Mouse (Mus musculus) thymus, postnatal 4 days (tissue): ENCODE data around the gene Adcyap1r1.

Experiments used
- DNase-seq: peaks from one replicate; pipeline ENCODE4 v3.0.0; 2021

Gene Adcyap1r1

DNA sequence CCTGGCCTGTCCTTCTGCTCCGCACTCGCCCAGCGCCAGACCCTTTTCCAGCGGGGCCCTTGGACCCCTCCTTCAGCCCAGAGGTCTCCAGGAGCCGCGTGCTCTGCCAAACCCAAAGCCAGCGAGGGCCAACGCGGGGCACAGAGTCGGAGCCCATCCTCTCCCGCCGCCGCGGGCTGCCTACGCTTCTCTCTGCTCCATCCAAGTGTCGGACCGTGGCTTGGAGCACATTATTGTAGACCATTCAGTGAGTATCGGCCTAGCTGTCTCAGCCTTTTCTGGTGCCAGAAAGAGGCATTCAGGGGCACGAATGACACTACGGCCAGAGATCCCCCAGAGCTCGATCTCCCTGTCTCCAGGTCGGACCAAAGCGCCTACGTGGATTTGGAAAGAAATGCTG, 603 bp downstream of the Adcyap1r1 start:
- DNase-seq = no peak

DNA sequence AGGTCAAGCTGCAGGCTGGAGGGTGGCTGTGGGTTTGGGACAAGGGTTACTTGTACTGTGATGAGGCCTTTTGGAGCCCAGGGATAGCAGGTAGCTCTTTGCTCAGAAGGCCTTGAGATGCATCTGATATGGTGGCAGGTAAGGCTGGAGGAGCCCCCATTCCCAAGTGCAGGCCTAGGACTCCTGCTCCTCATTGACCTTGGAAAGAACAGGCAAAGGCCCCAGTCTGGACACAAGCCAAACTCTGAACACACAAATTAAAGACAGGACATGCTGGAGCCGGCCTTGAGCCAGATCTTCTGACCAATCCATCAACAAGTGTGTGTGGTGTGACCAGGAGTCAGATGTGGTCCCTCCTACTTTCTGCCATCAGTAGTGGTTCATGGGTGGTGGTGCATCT, 1.8 kb downstream of the Adcyap1r1 start:
- DNase-seq = no peak

GRCm38 (mm10) chr6:55455641-55456040, 3.9 kb downstream of the Adcyap1r1 start:
- no peak for DNase-seq

DNA sequence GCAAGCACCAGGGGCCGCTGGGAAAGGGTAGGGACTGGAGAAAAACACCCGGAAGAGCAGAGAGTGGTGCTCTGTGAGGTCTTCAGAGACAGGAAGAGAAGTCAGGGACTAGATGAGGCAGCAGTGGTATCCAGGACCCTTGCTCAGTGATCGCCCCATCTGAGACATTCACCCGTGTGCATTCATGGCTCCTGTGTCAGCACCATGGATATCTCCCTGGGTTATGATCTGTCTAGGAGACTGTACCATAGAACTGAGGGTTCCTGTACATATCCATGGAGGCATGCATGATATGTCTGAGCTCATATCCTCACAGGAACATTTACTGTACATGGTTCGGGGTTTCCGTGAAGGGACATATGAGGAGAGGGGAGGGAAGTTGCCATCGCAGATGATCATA, 5.9 kb downstream of the Adcyap1r1 start:
- DNase-seq = no peak

GRCm38 (mm10) chr6:55458156-55458555, 6.4 kb downstream of the Adcyap1r1 start:
- no peak for DNase-seq

- no peak for DNase-seq
Measured at GRCm38 (mm10) chr6:55459545-55460397, 8.0 kb downstream of the Adcyap1r1 start.

GRCm38 (mm10) chr6:55461141-55461540, 9.4 kb downstream of the Adcyap1r1 start:
- DNase-seq = peak; percentile 36

DNA sequence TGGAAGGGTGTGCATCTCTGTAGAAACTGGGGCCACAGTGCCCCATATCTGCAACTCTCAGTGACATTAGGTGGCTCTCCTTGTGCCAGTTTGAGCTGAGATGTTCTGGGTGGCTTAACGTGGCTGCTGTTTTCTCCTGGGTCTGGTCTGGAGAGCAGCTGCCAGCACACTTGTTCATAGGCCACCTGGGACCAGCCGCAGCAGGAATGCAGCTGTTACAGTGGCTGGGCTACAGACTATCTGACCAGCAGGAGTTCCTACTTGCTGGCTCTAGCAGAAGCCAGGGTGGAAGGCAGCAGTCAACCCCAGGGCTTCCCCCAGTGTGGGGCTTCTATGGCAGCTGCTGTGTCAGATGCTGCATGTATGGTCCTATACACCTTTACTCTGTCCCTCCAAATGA, 9.9 kb downstream of the Adcyap1r1 start:
- no peak for DNase-seq

- no peak for DNase-seq
Measured at GRCm38 (mm10) chr6:55462394-55462793, 10.6 kb downstream of the Adcyap1r1 start.

DNA sequence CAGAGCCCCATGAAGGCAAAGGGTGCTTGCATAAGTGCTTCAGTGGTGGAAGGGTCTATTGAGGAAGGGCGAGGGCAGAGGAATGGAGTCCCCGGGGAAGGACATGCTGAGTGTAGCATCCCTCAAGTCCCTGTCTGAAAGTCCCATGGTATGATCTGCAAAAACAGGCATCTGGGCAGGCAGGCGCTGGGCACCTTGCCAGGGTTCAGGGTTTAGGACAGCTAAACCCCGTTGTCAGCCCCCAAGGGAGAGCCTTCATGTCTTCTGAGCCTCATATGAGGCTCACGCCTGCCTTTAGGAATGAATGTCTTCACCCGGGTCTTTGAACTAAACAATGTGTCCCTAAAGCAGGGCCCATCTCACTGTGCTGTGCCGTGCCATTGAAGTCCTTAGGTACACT, 12.2 kb downstream of the Adcyap1r1 start:
- no peak for DNase-seq

- no peak for DNase-seq
Measured at GRCm38 (mm10) chr6:55465311-55465710, 13.5 kb downstream of the Adcyap1r1 start.

GRCm38 (mm10) chr6:55466301-55466761, 14.6 kb downstream of the Adcyap1r1 start:
- no peak for DNase-seq

- DNase-seq = no peak
Measured at GRCm38 (mm10) chr6:55470691-55471090, 18.9 kb downstream of the Adcyap1r1 start.

DNA sequence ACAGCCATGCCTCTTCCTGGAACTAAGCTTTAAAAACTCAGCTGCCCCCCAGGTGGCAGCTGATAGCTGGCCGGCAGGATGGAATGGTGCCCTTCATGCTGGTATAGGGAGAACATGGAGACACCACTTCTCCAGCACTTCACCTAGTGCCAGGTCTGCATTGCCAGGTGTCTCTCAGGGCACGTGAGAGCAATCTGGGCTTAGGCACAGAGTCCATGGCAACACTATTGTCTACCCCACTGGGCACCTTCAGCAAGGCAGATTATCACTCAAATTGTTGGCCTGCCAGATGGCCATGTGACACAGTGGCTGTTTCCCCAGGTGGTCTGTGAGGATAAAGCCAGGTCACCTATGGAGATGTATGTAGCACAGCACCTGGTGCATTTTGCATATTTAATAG, 20.6 kb downstream of the Adcyap1r1 start:
- DNase-seq = no peak

- no peak for DNase-seq
Measured at GRCm38 (mm10) chr6:55480988-55481387, 29.2 kb downstream of the Adcyap1r1 start.

GRCm38 (mm10) chr6:55482471-55482870, 30.7 kb downstream of the Adcyap1r1 start:
- no peak for DNase-seq

DNA sequence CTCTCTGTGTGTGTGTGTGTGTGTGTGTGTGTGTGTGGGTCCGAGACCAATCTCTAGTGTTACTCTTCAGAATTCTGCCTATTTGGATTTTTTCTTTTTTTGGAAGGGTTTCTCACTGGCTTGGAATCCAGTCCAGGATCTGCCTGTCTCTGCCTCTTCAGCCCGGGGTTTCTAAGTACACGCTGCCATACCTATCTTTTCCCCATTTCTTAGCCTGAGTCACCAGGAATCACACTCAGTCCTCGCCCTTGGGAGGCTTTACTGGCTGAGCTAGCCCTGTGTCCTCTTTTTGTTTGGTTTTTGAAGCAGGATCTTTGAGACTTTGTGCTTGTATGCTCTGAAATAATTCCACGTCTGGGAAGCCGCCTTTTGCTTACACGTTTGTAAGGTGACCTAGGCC, 31.6 kb downstream of the Adcyap1r1 start:
- no peak for DNase-seq

GRCm38 (mm10) chr6:55484224-55484623, 32.4 kb downstream of the Adcyap1r1 start:
- DNase-seq = no peak

DNA sequence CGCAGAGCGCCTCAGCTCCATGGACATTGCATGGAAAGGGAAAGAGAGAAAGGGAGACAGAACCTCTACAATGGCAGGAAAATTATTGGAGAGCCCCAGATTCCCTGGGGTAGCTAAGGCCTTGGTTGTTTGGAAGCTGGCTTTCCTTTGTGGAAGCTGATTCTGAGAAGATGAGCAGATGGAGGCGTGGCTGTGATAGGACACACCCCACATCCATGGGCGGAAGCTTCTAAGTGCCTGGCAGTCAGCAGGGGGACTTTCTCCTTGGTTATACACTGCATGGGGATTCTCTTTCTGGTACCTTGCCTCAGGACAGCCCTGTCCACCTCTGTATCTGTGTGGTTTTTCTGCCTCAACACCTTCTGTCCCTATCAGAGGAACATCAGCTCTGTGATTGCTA, 33.4 kb downstream of the Adcyap1r1 start:
- no peak for DNase-seq

DNA sequence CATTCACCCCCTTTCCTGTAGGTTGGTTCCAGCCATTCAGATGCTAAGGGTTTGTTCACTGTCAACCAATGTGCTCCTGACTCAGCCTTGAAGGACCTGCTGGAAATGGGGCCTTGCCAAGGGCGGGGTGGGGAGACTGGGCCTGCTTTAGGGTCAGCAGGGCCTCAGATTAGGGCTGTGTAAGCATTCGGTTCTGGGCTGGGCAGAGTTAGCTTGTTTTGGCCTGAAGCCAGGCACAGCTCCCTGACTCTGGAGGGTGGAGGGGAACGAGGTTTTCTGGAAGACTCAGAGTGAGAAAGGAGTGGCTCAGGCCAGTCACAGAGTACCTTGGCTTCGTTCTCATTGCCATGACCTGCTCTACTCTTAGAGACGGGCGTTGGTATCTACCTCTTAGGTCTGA, 35.9 kb downstream of the Adcyap1r1 start:
- no peak for DNase-seq

DNA sequence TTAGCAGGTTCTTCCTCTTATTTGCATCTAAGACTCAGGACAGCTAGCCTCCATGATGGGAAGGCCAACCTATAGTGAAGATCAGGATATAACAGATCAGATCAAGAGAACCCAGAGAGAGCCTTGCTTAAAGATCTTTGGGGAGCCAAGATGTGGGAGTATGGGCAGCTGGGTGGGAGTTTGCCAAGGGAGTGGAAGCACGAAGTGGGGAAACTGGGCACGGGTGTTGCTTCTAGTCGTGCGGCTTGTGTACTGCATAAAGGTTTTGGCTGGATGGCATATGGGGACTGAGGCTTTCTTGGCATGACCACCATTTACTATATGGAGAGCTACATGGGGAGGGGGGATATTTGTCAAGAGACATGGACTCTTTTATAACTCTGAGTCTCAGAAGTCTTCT, 44.4 kb downstream of the Adcyap1r1 start:
- no peak for DNase-seq

- no peak for DNase-seq
Measured at GRCm38 (mm10) chr6:55498753-55499152, 47.0 kb downstream of the Adcyap1r1 start.

GRCm38 (mm10) chr6:55501061-55501460, 49.3 kb downstream of the Adcyap1r1 start:
- DNase-seq = no peak

GRCm38 (mm10) chr6:55502309-55502708, 50.5 kb downstream of the Adcyap1r1 start:
- no peak for DNase-seq
